Mouse (Mus musculus): ENCODE data around the gene Rasgrf2. TPM values are rescaled to one million over a fixed set of nuclear protein-coding genes. Genes with fewer than 3 reads are reported as not detected.
A peak's percentile ranks its signal among the peaks of the same experiment; 100 is the strongest.

The Rasgrf2 gene
- polyA plus RNA-seq, 1 experiment from 2014 or later = 0.19 TPM

- Histone ChIP-seq H3K4me1 (no peaks in the 10 kb centered on the region), H3K27ac (no peak overlapping the region), H3K9me3 (no peaks in the 10 kb centered on the region), H3K9ac (no peak overlapping the region), H3K4me3 (no peak overlapping the region), H3K4me2 (replicated peaks) (no peak overlapping the region), H3K36me3 (no peaks in the 10 kb centered on the region), H3K27me3 (no peaks in the 10 kb centered on the region)
- no peak for ATAC-seq (ENCODE audit: low FRiP score, low read depth)
- 91% methylated on average over 1 of the region's 1 CpGs for WGBS
Measured at GRCm38 (mm10) chr13:91932122-91932521, 199.3 kb downstream of the Rasgrf2 start.

- WGBS = 70% methylated on average over 7 of the region's 7 CpGs
Measured at GRCm38 (mm10) chr13:91929943-91930726, 201.3 kb downstream of the Rasgrf2 start.

GRCm38 (mm10) chr13:91928605-91929389, 202.7 kb downstream of the Rasgrf2 start:
- H3K4me2 ChIP-seq (replicated peaks) = no peak overlapping the region
- no peak overlapping the region for H3K4me3 ChIP-seq
- WGBS = 68% methylated on average over 4 of the region's 4 CpGs
- no peaks in the 10 kb centered on the region for H3K9me3 ChIP-seq
- no peaks in the 10 kb centered on the region for H3K36me3 ChIP-seq
- no peaks in the 10 kb centered on the region for H3K27me3 ChIP-seq
- no peak overlapping the region for H3K27ac ChIP-seq
- no peak overlapping the region for H3K9ac ChIP-seq
- no peak for ATAC-seq (ENCODE audit: low FRiP score, low read depth)
- H3K4me1 ChIP-seq = no peaks in the 10 kb centered on the region

More at GRCm38 (mm10) chr13:91929943-91930726, 201.3 kb downstream of the Rasgrf2 start:
- no peaks in the 10 kb centered on the region for H3K27me3 ChIP-seq
- no peaks in the 10 kb centered on the region for H3K9me3 ChIP-seq
- no peak overlapping the region for H3K9ac ChIP-seq
- no peak overlapping the region for H3K4me3 ChIP-seq
- ATAC-seq (ENCODE audit: low FRiP score, low read depth) = no peak
- H3K27ac ChIP-seq = no peak overlapping the region
- H3K4me1 ChIP-seq = no peaks in the 10 kb centered on the region
- H3K36me3 ChIP-seq = no peaks in the 10 kb centered on the region
- H3K4me2 ChIP-seq (replicated peaks) = no peak overlapping the region

GRCm38 (mm10) chr13:91921010-91921409, 210.4 kb downstream of the Rasgrf2 start:
- ATAC-seq (ENCODE audit: low FRiP score, low read depth) = no peak
- Histone ChIP-seq H3K27ac (no peak overlapping the region), H3K4me2 (replicated peaks) (no peak overlapping the region), H3K4me1 (peaks cover 10% of the 10 kb centered on the region), H3K9me3 (no peaks in the 10 kb centered on the region), H3K36me3 (no peaks in the 10 kb centered on the region), H3K4me3 (no peak overlapping the region), H3K27me3 (no peaks in the 10 kb centered on the region; the same call in 1 of the 2 replicates), H3K9ac (no peak overlapping the region)
- WGBS = 56% methylated on average over 3 of the region's 3 CpGs

- Histone ChIP-seq H3K4me1 (peaks cover 19% of the 10 kb centered on the region), H3K9me3 (no peaks in the 10 kb centered on the region), H3K36me3 (no peaks in the 10 kb centered on the region), H3K27me3 (no peaks in the 10 kb centered on the region; the same call in 1 of the 2 replicates), H3K27ac (no peak overlapping the region), H3K4me3 (no peak overlapping the region), H3K9ac (no peak overlapping the region), H3K4me2 (replicated peaks) (no peak overlapping the region)
- ATAC-seq (ENCODE audit: low FRiP score, low read depth) = no peak
- 58% methylated on average over 5 of the region's 5 CpGs for WGBS
Measured at GRCm38 (mm10) chr13:91918764-91919163, 212.7 kb downstream of the Rasgrf2 start.

GRCm38 (mm10) chr13:91917835-91918234, 213.6 kb downstream of the Rasgrf2 start:
- H3K27ac ChIP-seq = no peak overlapping the region
- H3K9me3 ChIP-seq = no peaks in the 10 kb centered on the region
- no peak overlapping the region for H3K4me2 ChIP-seq (replicated peaks)
- H3K9ac ChIP-seq = no peak overlapping the region
- H3K27me3 ChIP-seq = no peaks in the 10 kb centered on the region; the same call in 1 of the 2 replicates
- WGBS = 87% methylated on average over 2 of the region's 2 CpGs
- no peak overlapping the region for H3K4me3 ChIP-seq
- H3K36me3 ChIP-seq = no peaks in the 10 kb centered on the region
- peaks cover 19% of the 10 kb centered on the region for H3K4me1 ChIP-seq
- no peak for ATAC-seq (ENCODE audit: low FRiP score, low read depth)

- Histone ChIP-seq H3K27ac (no peak overlapping the region), H3K9me3 (no peaks in the 10 kb centered on the region), H3K4me3 (0 out of 2 replicates have a peak overlapping the region, but pooled peaks have one; percentile 8), H3K4me2 (replicated peaks) (peak overlapping the region; percentile 51), H3K9ac (no peak overlapping the region), H3K4me1 (peaks cover 19% of the 10 kb centered on the region), H3K36me3 (no peaks in the 10 kb centered on the region), H3K27me3 (no peaks in the 10 kb centered on the region; the same call in 1 of the 2 replicates)
- WGBS = 45% methylated on average over 5 of the region's 5 CpGs
- peak; percentile 30; the same call in 1 of the 2 replicates for ATAC-seq (ENCODE audit: low FRiP score, low read depth)
Measured at GRCm38 (mm10) chr13:91916308-91916707, 215.1 kb downstream of the Rasgrf2 start.

- H3K4me2 ChIP-seq (replicated peaks) = peak overlapping the region; percentile 51
- no peaks in the 10 kb centered on the region; the same call in 1 of the 2 replicates for H3K27me3 ChIP-seq
- H3K4me3 ChIP-seq = 0 out of 2 replicates have a peak overlapping the region, but pooled peaks have one; percentile 8
- no peaks in the 10 kb centered on the region for H3K36me3 ChIP-seq
- WGBS = 74% methylated on average over 6 of the region's 6 CpGs
- H3K4me1 ChIP-seq = peaks cover 19% of the 10 kb centered on the region
- H3K9ac ChIP-seq = no peak overlapping the region
- no peaks in the 10 kb centered on the region for H3K9me3 ChIP-seq
- peak; percentile 58; the same call in 1 of the 2 replicates for ATAC-seq (ENCODE audit: low FRiP score, low read depth)
- no peak overlapping the region for H3K27ac ChIP-seq
Measured at GRCm38 (mm10) chr13:91915582-91916239, 215.7 kb downstream of the Rasgrf2 start.

- Histone ChIP-seq H3K4me2 (replicated peaks) (no peak overlapping the region), H3K27me3 (no peaks in the 10 kb centered on the region; the same call in 1 of the 2 replicates), H3K27ac (no peak overlapping the region), H3K9ac (no peak overlapping the region), H3K4me1 (peaks cover 19% of the 10 kb centered on the region), H3K36me3 (no peaks in the 10 kb centered on the region), H3K9me3 (no peaks in the 10 kb centered on the region), H3K4me3 (no peak overlapping the region)
- 0 out of 2 replicates have a peak, but pooled peaks have one; percentile 19 for ATAC-seq (ENCODE audit: low FRiP score, low read depth)
- 39% methylated on average over 4 of the region's 4 CpGs for whole genome bisulfite sequencing
Measured at GRCm38 (mm10) chr13:91915192-91915581, 216.3 kb downstream of the Rasgrf2 start.

GRCm38 (mm10) chr13:91911652-91912051, 219.8 kb downstream of the Rasgrf2 start:
- H3K9me3 ChIP-seq = no peaks in the 10 kb centered on the region
- H3K9ac ChIP-seq = no peak overlapping the region
- no peak overlapping the region for H3K4me3 ChIP-seq
- no peak overlapping the region for H3K27ac ChIP-seq
- H3K4me2 ChIP-seq (replicated peaks) = no peak overlapping the region
- peaks cover 16% of the 10 kb centered on the region for H3K4me1 ChIP-seq
- H3K36me3 ChIP-seq = no peaks in the 10 kb centered on the region
- ATAC-seq (ENCODE audit: low FRiP score, low read depth) = no peak
- no peaks in the 10 kb centered on the region for H3K27me3 ChIP-seq

- Histone ChIP-seq H3K9ac (no peak overlapping the region), H3K4me2 (replicated peaks) (no peak overlapping the region), H3K4me3 (no peak overlapping the region), H3K36me3 (no peaks in the 10 kb centered on the region), H3K4me1 (peaks cover 11% of the 10 kb centered on the region), H3K27ac (no peak overlapping the region), H3K27me3 (no peaks in the 10 kb centered on the region), H3K9me3 (no peaks in the 10 kb centered on the region)
- no peak for ATAC-seq (ENCODE audit: low FRiP score, low read depth)
Measured at GRCm38 (mm10) chr13:91911211-91911610, 220.2 kb downstream of the Rasgrf2 start.
